Mouse (Mus musculus): Measurements from ENCODE around the gene Rad51b.

Rad51b gene

DNA sequence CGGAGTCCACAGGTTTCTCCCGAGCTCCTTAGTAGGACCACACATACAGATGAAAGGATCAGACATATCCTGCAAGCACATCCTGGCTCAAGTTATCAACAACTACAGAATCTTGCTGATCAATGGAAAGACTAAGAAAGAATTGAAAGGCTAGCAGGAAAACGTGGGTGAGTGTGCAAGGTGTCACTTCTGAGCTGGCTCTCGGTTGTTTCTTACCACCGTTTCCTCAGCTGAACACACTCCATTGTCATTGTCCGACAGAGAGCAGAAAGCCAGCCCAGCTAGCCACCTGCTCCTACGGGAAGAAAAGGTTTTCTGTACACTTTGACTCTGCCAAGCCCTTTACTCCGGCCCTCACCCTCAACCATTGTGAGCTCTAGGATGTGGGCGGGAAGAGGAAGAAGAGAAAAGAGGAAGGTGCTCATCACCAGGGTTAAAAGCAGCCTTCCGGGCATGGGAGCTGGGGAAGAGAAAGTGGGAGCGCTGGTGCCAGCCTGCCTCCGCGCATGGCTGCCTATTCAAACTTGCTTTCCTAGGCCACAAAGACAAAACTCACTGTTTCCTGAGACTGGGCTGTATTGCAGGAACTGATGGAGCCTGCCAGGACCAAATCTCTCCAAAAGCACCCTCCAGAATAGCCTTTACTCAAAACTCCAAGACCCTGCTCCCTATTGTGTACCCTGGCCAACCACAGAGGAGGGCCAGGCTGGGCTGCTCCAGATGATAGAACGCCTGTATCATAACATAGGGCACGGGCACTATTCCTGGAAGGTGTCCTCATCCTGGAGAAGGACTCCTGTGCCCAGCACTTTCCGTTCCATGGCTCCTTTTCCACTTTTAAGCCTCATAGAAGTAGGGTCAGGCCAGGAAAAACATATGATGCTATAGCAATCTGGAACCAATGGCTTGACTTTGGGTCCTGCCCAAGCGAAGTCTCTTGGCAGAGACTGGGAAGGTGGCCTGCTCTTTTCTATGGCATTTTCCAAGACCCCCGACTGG, 500.0 kb downstream of the Rad51b start:
- DNase-seq (ENCODE audit: low read depth, low spot score): no peak

- no peak for DNase-seq (ENCODE audit: low read depth, low spot score)
Measured at GRCm38 (mm10) chr12:79798488-79798887, 501.4 kb downstream of the Rad51b start.

GRCm38 (mm10) chr12:79799370-79799769, 502.3 kb downstream of the Rad51b start:
- DNase-seq (ENCODE audit: low read depth, low spot score): no peak

GRCm38 (mm10) chr12:79803670-79804069, 506.6 kb downstream of the Rad51b start:
- DNase-seq (ENCODE audit: low read depth, low spot score): no peak

DNA sequence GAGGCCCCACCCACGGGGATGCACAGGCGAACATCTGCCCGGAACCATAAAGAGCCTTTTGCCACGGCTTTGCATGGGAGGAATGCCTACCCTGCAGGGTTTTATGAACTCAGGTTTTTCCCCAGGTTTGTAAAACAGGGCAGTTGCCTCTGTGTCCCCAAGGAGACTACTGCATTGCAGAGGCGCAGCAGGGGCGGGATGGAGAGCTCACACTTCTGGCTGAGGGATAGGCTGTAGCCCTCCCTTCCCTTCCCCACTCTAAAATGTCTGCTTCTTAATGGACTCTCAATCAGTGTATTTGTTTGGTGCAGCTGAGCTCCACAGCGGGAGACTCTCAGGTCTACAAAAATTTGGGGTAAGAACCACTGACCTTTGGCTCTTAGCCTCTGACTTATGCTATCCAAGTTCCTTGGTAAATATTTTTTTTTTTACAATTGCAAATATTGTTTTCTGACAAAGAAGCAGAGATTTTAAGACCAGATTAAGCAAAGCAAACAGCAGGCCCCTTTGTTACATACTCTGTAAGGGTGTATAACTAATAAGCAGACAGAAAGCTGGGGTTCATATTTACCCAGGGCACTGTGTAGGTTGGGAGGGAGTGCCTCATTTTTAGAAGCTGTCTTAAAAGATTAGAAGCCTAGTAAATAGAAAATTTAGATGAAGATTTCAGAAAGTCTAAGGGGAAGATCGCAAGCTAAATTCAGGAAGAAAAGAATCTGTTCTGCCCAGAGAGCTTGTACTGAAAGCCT, 507.9 kb downstream of the Rad51b start:
- DNase-seq (ENCODE audit: low read depth, low spot score): peak; percentile 28

DNA sequence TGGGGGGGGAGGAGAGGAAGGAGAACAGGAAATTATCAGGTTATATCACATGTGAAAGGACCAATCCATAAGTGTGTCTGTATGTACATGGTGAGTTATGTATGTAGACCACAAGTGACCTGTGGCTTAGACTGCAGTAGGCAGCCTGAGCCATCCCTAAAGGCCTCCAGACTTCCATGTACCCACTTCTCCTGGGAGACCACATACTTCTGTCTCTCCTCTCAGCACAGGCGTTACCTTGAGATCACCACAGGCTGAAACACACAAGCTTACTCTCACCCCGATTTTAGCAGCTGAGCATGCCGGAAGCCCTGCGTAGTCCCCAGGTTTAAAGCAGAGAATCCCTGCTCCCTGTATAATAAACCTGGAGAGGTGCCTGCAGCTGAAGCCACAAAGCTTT, 509.9 kb downstream of the Rad51b start:
- DNase-seq (ENCODE audit: low read depth, low spot score): no peak

DNA sequence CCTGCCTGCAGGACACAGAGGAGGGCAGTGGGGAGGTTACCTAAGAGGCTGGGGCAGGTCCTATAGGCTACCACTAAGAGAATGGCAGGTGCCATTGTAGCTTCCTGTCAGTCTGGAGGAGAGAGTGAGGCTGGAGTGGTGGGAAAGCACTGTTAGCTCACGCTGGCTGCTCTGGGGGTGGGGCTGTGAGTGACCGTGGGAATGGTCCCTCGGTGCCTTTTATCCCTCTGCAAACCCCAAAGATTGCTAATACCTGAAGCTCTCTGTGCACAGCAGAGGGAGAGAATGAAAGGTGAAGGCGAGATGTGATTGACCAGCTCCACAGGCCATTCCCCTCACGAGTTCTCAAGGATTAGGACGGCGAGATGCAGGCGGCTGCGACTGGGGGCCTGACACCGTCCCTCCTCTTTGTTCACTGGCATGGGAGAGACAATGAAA, 510.3 kb downstream of the Rad51b start:
- peak; percentile 74 for DNase-seq (ENCODE audit: low read depth, low spot score)

- DNase-seq (ENCODE audit: low read depth, low spot score): peak; percentile 68
Measured at GRCm38 (mm10) chr12:79807938-79808401, 510.9 kb downstream of the Rad51b start.

GRCm38 (mm10) chr12:79808426-79809398, 511.6 kb downstream of the Rad51b start:
- peak; percentile 65 for DNase-seq (ENCODE audit: low read depth, low spot score)

DNA sequence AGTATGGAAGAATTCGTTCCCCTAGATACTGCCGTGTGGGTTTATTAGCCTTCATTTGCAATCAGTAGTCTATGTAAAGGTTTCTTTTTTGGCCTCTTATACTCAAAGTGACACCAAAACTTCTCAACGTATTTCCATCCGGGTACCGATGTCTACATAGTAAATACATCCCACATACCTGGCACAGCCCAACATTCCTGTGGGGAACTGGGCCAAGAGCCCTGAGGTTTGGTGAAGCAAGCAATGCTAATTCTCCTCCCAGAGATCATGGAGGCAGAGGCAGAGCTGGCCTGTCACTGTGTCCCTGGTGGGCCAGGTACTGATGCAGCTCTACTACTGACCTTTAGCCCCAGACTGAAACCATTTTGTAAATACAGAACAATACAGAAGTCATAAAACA, 512.4 kb downstream of the Rad51b start:
- DNase-seq (ENCODE audit: low read depth, low spot score): no peak

DNA sequence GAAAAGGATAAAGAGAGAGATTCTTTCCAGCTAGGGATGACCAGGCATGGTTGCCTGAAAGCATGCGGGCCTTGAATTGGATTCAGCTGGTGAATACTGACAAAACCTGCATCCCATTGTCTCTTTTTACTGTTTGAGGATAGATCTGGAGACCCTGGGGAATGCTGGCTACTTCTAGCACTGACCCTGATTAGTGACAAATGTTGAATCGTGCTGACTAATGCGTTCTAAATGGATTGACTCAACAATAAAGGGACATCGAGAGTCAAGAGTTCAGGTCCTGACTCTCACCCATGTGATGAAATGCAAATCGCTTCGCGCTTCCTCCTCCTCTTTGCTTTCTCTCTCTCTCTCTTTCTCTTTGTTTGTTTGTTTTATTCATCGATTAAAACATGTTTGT, 515.3 kb downstream of the Rad51b start:
- no peak for DNase-seq (ENCODE audit: low read depth, low spot score)

DNA sequence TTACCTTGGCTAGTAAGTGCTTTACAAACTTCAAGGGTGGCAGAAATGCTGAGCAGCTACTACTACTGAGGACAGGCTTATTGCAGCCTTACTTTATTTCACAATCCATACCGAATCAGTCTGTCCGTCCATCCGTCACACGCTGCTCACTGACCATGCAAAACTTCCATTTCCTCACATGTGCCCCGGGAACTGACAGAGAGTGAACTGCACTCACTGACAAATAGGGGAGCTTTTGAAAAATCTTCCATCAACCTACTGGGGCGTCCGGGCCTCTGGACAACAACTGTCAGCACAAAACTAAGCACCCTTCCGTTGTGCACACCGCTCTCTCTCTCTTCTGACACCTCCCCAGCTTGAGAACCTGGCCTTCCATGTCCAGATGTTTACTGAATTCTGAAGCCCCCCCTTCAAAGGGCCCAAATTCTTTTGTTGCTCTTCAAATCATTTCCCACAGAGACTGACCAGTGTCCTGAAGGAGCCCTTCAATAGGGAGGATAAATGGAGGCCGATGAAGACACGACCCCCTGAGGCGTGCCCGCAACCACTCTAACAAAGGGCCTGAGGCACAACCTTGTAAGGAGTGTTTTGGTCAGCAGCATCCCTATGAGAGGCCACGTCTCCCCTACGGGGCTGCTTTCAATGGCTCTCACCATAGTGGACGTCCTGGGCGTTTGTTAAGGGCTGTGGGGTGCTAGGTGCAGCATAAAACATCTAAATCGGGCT, 515.9 kb downstream of the Rad51b start:
- no peak for DNase-seq (ENCODE audit: low read depth, low spot score)

- DNase-seq (ENCODE audit: low read depth, low spot score): no peak
Measured at GRCm38 (mm10) chr12:79813566-79814305, 516.7 kb downstream of the Rad51b start.

DNA sequence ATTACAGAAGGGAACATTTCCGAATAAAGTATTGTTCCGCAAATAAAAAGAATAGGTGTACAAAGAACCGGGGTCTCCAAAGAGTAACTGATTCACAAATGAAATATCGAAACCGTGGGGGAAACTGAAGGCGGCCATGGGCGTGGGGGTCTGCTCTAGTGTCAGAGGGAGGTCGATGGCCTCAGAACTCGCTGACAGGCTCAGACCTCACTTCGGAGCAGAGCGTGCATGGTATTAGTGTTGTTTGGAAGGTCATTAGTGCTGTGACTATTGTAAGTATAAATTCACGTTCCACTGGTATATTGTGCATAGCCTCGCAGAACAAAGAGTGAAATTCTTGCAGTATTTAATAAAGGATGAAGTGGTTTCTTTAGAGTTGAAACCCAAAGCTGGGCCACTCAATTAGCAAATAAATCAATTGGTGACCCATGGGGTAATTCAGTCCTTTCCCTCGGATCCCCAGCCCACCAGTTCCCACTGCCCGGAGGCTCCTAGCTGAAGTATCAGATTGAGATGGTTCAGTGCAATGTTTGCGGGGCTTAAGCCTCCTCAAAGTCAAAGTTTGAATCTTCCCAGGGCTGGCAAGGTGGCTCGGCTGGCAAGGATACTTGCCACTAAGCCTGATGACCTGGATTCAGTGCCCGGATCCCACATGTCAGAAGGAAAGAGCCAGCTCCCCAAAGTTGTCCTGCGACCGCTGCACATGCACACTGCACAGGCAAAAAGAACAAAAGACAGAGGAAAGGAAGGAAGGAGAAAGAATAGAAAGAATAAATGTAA, 517.4 kb downstream of the Rad51b start:
- DNase-seq (ENCODE audit: low read depth, low spot score): no peak

DNA sequence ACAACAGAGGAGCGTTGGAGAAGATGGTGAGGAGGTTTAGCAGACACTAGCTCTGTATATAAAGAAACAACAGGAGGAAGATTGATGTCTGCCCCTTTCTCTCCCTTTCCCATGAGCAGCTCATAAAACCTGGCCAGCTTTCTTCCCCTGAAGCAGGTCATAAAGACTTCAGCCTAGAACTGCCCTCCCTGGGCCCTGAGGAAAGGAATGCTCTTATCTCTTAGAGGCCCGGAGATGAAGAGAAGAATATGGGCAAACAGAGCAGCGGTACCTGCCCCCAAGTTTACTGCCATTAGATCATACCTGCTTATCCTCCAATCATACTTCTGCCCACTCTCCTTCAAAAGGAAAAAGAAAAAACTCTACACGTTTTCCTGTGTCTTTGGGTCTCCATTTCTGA, 519.2 kb downstream of the Rad51b start:
- DNase-seq (ENCODE audit: low read depth, low spot score): no peak

DNA sequence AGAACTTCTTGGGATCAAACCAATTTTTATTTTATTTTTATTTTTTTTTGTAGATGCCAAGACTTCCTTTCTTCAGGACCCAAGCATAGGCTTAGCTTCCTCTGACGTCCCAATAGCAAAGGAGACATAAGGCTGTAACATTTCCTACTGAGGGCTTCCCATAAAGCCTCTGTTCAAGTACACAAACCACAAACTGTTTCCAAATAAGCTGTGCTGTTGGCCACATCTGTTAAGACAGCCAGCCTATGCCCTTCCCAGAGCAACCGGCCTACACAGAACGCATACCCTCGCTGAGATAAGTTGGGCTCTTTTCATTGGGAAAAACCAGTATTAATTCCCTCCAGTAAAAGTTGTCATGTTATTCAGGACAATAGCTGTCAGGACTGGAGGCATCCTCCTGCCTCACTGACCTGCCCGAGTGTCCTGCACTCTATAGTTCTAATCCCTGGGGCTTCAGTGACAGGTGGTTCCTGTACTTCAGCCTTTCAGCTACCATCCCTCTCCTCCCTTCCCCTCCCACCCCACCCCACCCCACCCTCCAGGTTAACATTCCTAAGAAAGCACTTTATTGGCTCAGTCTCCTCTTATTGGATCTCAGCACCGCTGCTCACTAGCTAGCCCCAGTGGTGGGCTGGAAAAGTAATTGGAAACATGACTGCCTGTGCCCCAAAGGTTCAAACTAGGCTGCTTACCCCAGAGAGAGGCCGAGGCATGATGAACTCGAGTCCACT, 523.3 kb downstream of the Rad51b start:
- no peak for DNase-seq (ENCODE audit: low read depth, low spot score)

DNA sequence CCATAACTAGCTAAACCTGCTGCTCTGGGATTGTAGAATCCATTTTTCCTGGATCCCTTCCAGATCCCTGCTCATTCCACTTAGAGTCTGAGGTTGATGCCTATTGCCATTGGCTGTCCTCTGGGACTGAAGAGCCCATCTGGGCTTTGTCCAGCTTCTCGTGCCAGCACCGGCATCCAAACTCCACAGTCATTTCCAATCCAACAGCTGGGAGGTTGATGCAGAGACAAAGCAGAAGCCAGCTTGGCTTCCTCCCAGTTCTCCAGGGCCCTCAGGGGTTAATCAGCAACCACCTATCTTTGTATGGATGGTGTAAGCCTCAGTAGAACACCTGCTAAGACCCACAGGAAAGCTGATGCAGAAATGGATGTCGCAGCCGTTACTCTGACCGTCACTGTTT, 524.8 kb downstream of the Rad51b start:
- DNase-seq (ENCODE audit: low read depth, low spot score): no peak

DNA sequence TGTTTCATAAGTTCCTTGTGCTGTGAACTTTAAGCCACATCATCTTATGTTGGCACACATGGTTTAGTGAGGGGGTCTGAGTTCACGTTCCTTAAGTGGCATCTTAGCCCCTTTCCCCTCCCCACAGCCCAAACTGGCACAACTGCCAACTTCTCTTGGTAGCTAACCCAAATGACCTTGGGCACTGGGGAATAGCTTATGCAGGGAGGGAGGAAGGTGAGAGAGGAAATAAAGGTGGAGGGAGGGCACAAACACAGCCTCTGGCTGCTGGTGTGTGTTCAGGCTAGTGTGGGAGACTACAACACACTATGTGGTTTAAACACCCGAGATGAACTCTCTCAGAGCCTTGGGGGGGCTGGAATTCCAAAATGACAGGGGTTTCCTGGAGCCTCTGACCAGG, 525.3 kb downstream of the Rad51b start:
- DNase-seq (ENCODE audit: low read depth, low spot score): no peak
